Mouse (Mus musculus) liver, adult 2 months (tissue): ENCODE measurements around the gene Gm10181.

Experiments
- CTCF ChIP-seq: fragments of 200-500 bp; IDR thresholded peaks from 2 replicates; pipeline ENCODE4 v1.5.1; 2011; ENCODE audit warnings: low read depth, low read length, control low read depth
- POLR2A ChIP-seq: fragments of 200-500 bp; IDR thresholded peaks from 2 replicates; pipeline ENCODE4 v1.6.1; 2011; ENCODE audit warnings: low read length, control low read depth; ENCODE audit not compliant: insufficient read depth; ENCODE audit errors: extremely low read depth

GRCm38 (mm10) chr9:25124048-25124447 is 34.8 kb downstream of the Gm10181 start:
- TF ChIP-seq POLR2A (no peak), CTCF (no peak)
